Mouse (Mus musculus) midbrain, embryonic 13.5 days (tissue): Measurements from ENCODE around the gene Wasf2. TPM values are rescaled to one million over a fixed set of nuclear protein-coding genes. Genes with fewer than 3 reads are reported as not detected.

ENCODE experiments used
- ATAC-seq: fragments of 200-750 bp; cut with Nextera tagmentation; 2 replicates; pipeline ENCODE4 v1.8.0; 2017; ENCODE audit warnings: mild to moderate bottlenecking, moderate TSS enrichment, moderate library complexity
- H3K27ac ChIP-seq: fragments of 300-500 bp; sonication (generic); 2 replicates; pipeline ENCODE4 v1.5.1; 2015; ENCODE audit warnings: inconsistent platforms, mild to moderate bottlenecking, moderate library complexity
- H3K27me3 ChIP-seq: fragments of 300-500 bp; sonication (generic); 2 replicates; pipeline ENCODE4 v1.6.1; 2015; ENCODE audit warnings: mild to moderate bottlenecking, inconsistent platforms
- H3K36me3 ChIP-seq: fragments of 300-500 bp; sonication (generic); 2 replicates; pipeline ENCODE4 v1.6.1; 2015; ENCODE audit warnings: mild to moderate bottlenecking, inconsistent platforms
- H3K4me1 ChIP-seq: fragments of 300-500 bp; sonication (generic); replicated peaks from 2 replicates; pipeline ENCODE4 v1.6.1; 2015; ENCODE audit warnings: inconsistent platforms
- H3K4me2 ChIP-seq: fragments of 300-500 bp; sonication (generic); replicated peaks from 2 replicates; pipeline ENCODE4 v1.6.1; 2015; ENCODE audit warnings: moderate library complexity, mild to moderate bottlenecking, inconsistent platforms
- H3K4me3 ChIP-seq: fragments of 300-500 bp; sonication (generic); replicated peaks from 2 replicates; pipeline ENCODE4 v1.5.1; 2015; ENCODE audit warnings: mild to moderate bottlenecking, inconsistent platforms
- H3K9ac ChIP-seq: fragments of 300-500 bp; sonication (generic); replicated peaks from 2 replicates; pipeline ENCODE4 v1.6.1; 2015; ENCODE audit warnings: mild to moderate bottlenecking, inconsistent platforms
- H3K9me3 ChIP-seq: fragments of 300-500 bp; sonication (generic); 2 replicates; pipeline ENCODE4 v1.6.1; 2016; ENCODE audit warnings: mild to moderate bottlenecking, inconsistent platforms
- WGBS: fragments of 180-500 bp; shearing (Covaris S2); methylation state at CpG from one replicate; pipeline ENCODE4 v1.1.7; 2015; 5-methylcytosine and 5-hydroxymethylcytosine counted together
- polyA plus RNA-seq: library from polyadenylated mRNA; unstranded; fragments of >200 nt; fragmentation: Nextera tagmentation; extraction: Ambion mirVana; gene quantifications from 2 replicates; pipeline ENCODE4 v1.2.1, GENCODE M21; 2015

The Wasf2 gene
- polyA plus RNA-seq, 1 experiment from 2014 or later: 28.8 TPM

- H3K36me3 ChIP-seq: no peaks in the 10 kb centered on the region
- H3K27me3 ChIP-seq: peaks cover 4% of the 10 kb centered on the region; the same call in 1 of the 2 replicates
- H3K27ac ChIP-seq: no peak overlapping the region
- H3K9me3 ChIP-seq: no peaks in the 10 kb centered on the region
- ATAC-seq: no peak
- no peak overlapping the region for H3K4me2 ChIP-seq
- H3K4me1 ChIP-seq: peaks cover 5% of the 10 kb centered on the region; the same call in 1 of the 2 replicates
- H3K4me3 ChIP-seq: no peak overlapping the region
- no peak overlapping the region for H3K9ac ChIP-seq
- WGBS: 39% methylated on average over 10 of the region's 10 CpGs
Observed at GRCm38 (mm10) chr4:133233285-133233976, 103.1 kb downstream of the Wasf2 start.

- Histone ChIP-seq H3K36me3 (no peaks in the 10 kb centered on the region), H3K27me3 (peaks cover 16% of the 10 kb centered on the region), H3K4me2 (no peak overlapping the region), H3K4me1 (peaks cover 3% of the 10 kb centered on the region; the same call in 1 of the 2 replicates), H3K9ac (no peak overlapping the region), H3K9me3 (no peaks in the 10 kb centered on the region), H3K4me3 (no peak overlapping the region), H3K27ac (no peak overlapping the region)
- 66% methylated on average over 5 of the region's 5 CpGs for WGBS
- ATAC-seq: no peak
Observed at GRCm38 (mm10) chr4:133234771-133235170, 104.5 kb downstream of the Wasf2 start.

- no peaks in the 10 kb centered on the region for H3K36me3 ChIP-seq
- no peak overlapping the region for H3K4me2 ChIP-seq
- no peak for ATAC-seq
- no peak overlapping the region for H3K9ac ChIP-seq
- peaks cover 22% of the 10 kb centered on the region for H3K27me3 ChIP-seq
- peaks cover 2% of the 10 kb centered on the region; the same call in 1 of the 2 replicates for H3K4me1 ChIP-seq
- H3K27ac ChIP-seq: no peak overlapping the region
- H3K4me3 ChIP-seq: no peak overlapping the region
- H3K9me3 ChIP-seq: no peaks in the 10 kb centered on the region
- 78% methylated on average over 5 of the region's 5 CpGs for whole genome bisulfite sequencing
Observed at GRCm38 (mm10) chr4:133235415-133235814, 105.1 kb downstream of the Wasf2 start.

GRCm38 (mm10) chr4:133237911-133238310 is 107.6 kb downstream of the Wasf2 start:
- no peak for ATAC-seq
- H3K4me3 ChIP-seq: no peak overlapping the region

GRCm38 (mm10) chr4:133240490-133240921 is 110.2 kb downstream of the Wasf2 start, which contains the start of gene Map3k6:
Gene Map3k6, plus strand, starts transcription at chr4:133240818.
- ATAC-seq: peak; percentile 31

More at GRCm38 (mm10) chr4:133237911-133238310, 107.6 kb downstream of the Wasf2 start:
- H3K4me1 ChIP-seq: peaks cover 15% of the 10 kb centered on the region
- WGBS: 90% methylated on average over 4 of the region's 4 CpGs
- H3K9ac ChIP-seq: no peak overlapping the region
- H3K4me2 ChIP-seq: no peak overlapping the region
- H3K27ac ChIP-seq: no peak overlapping the region
- H3K27me3 ChIP-seq: peaks cover 46% of the 10 kb centered on the region
- no peaks in the 10 kb centered on the region for H3K9me3 ChIP-seq
- no peaks in the 10 kb centered on the region for H3K36me3 ChIP-seq

GRCm38 (mm10) chr4:133240934-133241908 is 110.9 kb downstream of the Wasf2 start:
- Histone ChIP-seq H3K27ac (no peak overlapping the region), H3K4me3 (peak overlapping the region; percentile 50), H3K4me2 (peak overlapping the region; percentile 81), H3K27me3 (peaks cover 78% of the 10 kb centered on the region), H3K9ac (peak overlapping the region; percentile 64), H3K9me3 (no peaks in the 10 kb centered on the region), H3K36me3 (no peaks in the 10 kb centered on the region), H3K4me1 (peaks cover 15% of the 10 kb centered on the region)
- WGBS: under 1% methylated on average over 73 of the region's 78 CpGs
- ATAC-seq: peak; percentile 94

More at GRCm38 (mm10) chr4:133240490-133240921, 110.2 kb downstream of the Wasf2 start, which contains the start of gene Map3k6:
- Histone ChIP-seq H3K4me3 (peak within 1 kb of the TSS; percentile 50), H3K9ac (peak within 1 kb of the TSS; percentile 64), H3K9me3 (no peaks in the 10 kb centered on the region), H3K27ac (no peak within 1 kb of the TSS), H3K4me2 (peak within 1 kb of the TSS; percentile 81), H3K4me1 (peaks cover 15% of the 10 kb centered on the region), H3K36me3 (no peaks in the 10 kb centered on the region), H3K27me3 (peaks cover 71% of the 10 kb centered on the region)
- 3% methylated on average over 16 of the region's 16 CpGs for WGBS

- H3K4me2 ChIP-seq: peak overlapping the region; percentile 81
- 0 out of 2 replicates have a peak, but pooled peaks have one; percentile 3 for ATAC-seq
- no peaks in the 10 kb centered on the region for H3K36me3 ChIP-seq
- H3K27ac ChIP-seq: no peak overlapping the region
- 38% methylated on average over 11 of the region's 11 CpGs for WGBS
- peaks cover 80% of the 10 kb centered on the region for H3K27me3 ChIP-seq
- H3K9ac ChIP-seq: no peak overlapping the region
- H3K9me3 ChIP-seq: no peaks in the 10 kb centered on the region
- peak overlapping the region; percentile 50 for H3K4me3 ChIP-seq
- H3K4me1 ChIP-seq: peaks cover 15% of the 10 kb centered on the region
Observed at GRCm38 (mm10) chr4:133241910-133242309, 111.6 kb downstream of the Wasf2 start.

- no peak for ATAC-seq
- WGBS: 64% methylated on average over 9 of the region's 9 CpGs
- no peak overlapping the region for H3K9ac ChIP-seq
- no peak overlapping the region for H3K4me3 ChIP-seq
- H3K4me1 ChIP-seq: peaks cover 15% of the 10 kb centered on the region
- no peaks in the 10 kb centered on the region for H3K9me3 ChIP-seq
- H3K27ac ChIP-seq: no peak overlapping the region
- H3K27me3 ChIP-seq: peaks cover 88% of the 10 kb centered on the region
- no peak overlapping the region for H3K4me2 ChIP-seq
- H3K36me3 ChIP-seq: no peaks in the 10 kb centered on the region
Observed at GRCm38 (mm10) chr4:133242710-133243109, 112.4 kb downstream of the Wasf2 start.

- Histone ChIP-seq H3K27me3 (peaks cover 97% of the 10 kb centered on the region), H3K4me2 (no peak overlapping the region), H3K36me3 (no peaks in the 10 kb centered on the region), H3K4me1 (peaks cover 15% of the 10 kb centered on the region), H3K4me3 (no peak overlapping the region), H3K9ac (no peak overlapping the region), H3K9me3 (no peaks in the 10 kb centered on the region), H3K27ac (no peak overlapping the region)
- 66% methylated on average over 12 of the region's 13 CpGs for WGBS
- no peak for ATAC-seq
Observed at GRCm38 (mm10) chr4:133243538-133243937, 113.2 kb downstream of the Wasf2 start.

- WGBS: 94% methylated on average over 1 of the region's 1 CpGs
- H3K9ac ChIP-seq: no peak overlapping the region
- H3K4me2 ChIP-seq: no peak overlapping the region
- ATAC-seq: no peak
- H3K27ac ChIP-seq: no peak overlapping the region
- peaks cover 96% of the 10 kb centered on the region for H3K27me3 ChIP-seq
- no peaks in the 10 kb centered on the region for H3K36me3 ChIP-seq
- H3K4me1 ChIP-seq: peaks cover 15% of the 10 kb centered on the region
- H3K4me3 ChIP-seq: no peak overlapping the region
- no peaks in the 10 kb centered on the region for H3K9me3 ChIP-seq
Observed at GRCm38 (mm10) chr4:133244289-133244688, 114.0 kb downstream of the Wasf2 start.

- WGBS: 22% methylated on average over 15 of the region's 15 CpGs
- peaks cover 97% of the 10 kb centered on the region for H3K27me3 ChIP-seq
- ATAC-seq: no peak
Observed at GRCm38 (mm10) chr4:133247072-133247471, 116.8 kb downstream of the Wasf2 start.

More at GRCm38 (mm10) chr4:133247072-133247471, 116.8 kb downstream of the Wasf2 start:
- Histone ChIP-seq H3K36me3 (no peaks in the 10 kb centered on the region), H3K9me3 (no peaks in the 10 kb centered on the region), H3K4me3 (no peak overlapping the region), H3K27ac (no peak overlapping the region), H3K9ac (no peak overlapping the region), H3K4me1 (peaks cover 15% of the 10 kb centered on the region), H3K4me2 (no peak overlapping the region)
